Comparison of ENCODE assay signal across 9 mouse cellular contexts in the genomic region with DNA sequence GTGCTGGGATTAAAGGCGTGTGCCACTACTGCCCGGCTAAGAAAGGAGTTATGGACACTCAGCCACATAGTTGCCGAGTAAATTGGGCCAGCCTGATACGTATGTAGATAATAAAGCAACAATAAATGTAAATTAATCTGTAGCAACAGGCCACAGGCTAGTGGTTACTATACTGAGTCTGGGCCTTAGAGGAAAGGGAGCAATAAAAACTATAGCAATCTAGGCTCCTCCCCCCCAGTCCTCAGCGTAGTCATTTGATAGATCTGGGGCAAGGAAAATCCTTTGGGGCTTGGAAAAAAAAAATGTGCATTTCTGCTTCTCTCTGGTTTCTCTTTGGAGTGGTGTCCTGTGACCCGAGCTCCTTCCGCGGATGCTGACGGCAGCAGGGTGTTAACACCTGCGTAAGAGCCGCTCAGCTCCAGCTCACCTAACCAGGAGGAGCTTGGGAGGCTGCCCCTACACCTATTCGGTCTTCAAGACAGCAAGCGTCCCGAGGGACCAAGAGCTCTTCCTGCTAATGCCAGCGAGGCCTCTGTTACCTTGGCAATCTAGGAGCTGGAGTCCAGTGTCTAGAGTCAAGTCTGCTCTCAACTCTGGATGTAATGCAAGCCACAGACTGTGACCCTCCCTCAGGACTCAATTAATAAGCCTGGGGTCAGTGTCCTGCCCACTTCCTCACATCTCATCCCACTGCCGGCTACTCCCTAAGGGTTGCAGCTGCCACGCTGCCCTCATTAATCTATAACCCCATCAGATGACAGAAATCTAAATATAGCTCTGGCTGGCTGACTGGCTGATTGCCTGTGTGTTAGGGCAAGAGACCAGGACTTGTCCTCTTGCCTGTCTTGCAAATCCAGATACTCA. TPM values are rescaled to one million over a fixed set of nuclear protein-coding genes. Genes with fewer than 3 reads are reported as not detected.
DNase-seq lines count a peak whose midpoint lies in the region; ATAC-seq and TF ChIP-seq lines count a peak whose summit lies in the region.
"Had no signal": no experiment of that assay in that cellular context is flagged by ENCODE, and none has a peak within 500 bp of the region (broad histone marks: within the 10 kb centered on the region; RNA-seq: fewer than 3 reads in every experiment).

No protein-coding gene starts in this region.

- no peak for TF ChIP-seq CTCF in hindbrain, postnatal 0 days (IDR thresholded peaks at IDR 0.05; ENCODE audit: low read depth)

- no peaks in the 10 kb centered on the region for H3K27me3 ChIP-seq in heart, embryonic 11.5 days (ENCODE audit: control insufficient read depth, insufficient read depth, low read length)
- no peaks in the 10 kb centered on the region for H3K27me3 ChIP-seq in hindbrain, postnatal 0 days (ENCODE audit: insufficient read depth, low read length)
- no peaks in the 10 kb centered on the region for H3K27me3 ChIP-seq in forebrain, embryonic 15.5 days
- H3K27me3 ChIP-seq: embryonic facial prominence, embryonic 13.5 days had no signal

- 43% methylated on average over 17 of the region's 17 CpGs for WGBS in heart, embryonic 11.5 days (ENCODE audit: insufficient replicate concordance)
- WGBS in hindbrain, postnatal 0 days = 59% methylated on average over 17 of the region's 17 CpGs
- WGBS in forebrain, embryonic 15.5 days = 72% methylated on average over 17 of the region's 17 CpGs

- no peak overlapping the region for H3K4me3 ChIP-seq in heart, embryonic 11.5 days (ENCODE audit: low read depth, low read length)
- H3K4me3 ChIP-seq in hindbrain, postnatal 0 days (ENCODE audit: low read length) = no peak overlapping the region
- H3K4me3 ChIP-seq in forebrain, embryonic 15.5 days = no peak overlapping the region
- H3K4me3 ChIP-seq: embryonic facial prominence, embryonic 13.5 days had no signal

- H3K4me1 ChIP-seq in heart, embryonic 11.5 days (ENCODE audit: control insufficient read depth, insufficient read depth, low read length) = peaks cover 7% of the 10 kb centered on the region
- no peaks in the 10 kb centered on the region for H3K4me1 ChIP-seq in hindbrain, postnatal 0 days (ENCODE audit: insufficient read depth, low read length)
- no peaks in the 10 kb centered on the region for H3K4me1 ChIP-seq in forebrain, embryonic 15.5 days

- H3K4me2 ChIP-seq in heart, embryonic 11.5 days = peak overlapping the region; percentile 14; the same call in 1 of the 2 replicates
- H3K4me2 ChIP-seq in hindbrain, postnatal 0 days (ENCODE audit: low read depth, low read length) = no peak overlapping the region
- H3K4me2 ChIP-seq in forebrain, embryonic 15.5 days (replicated peaks) = no peak overlapping the region
- H3K4me2 ChIP-seq: embryonic facial prominence, embryonic 13.5 days had no signal

- no peak for DNase-seq in heart, postnatal 36 days
- peak; percentile 46 for DNase-seq in cerebellum, adult 9-11 months
- peak; percentile 32 for DNase-seq in hindbrain, postnatal 0 days (ENCODE audit: low spot score)
- DNase-seq in lung, adult 18-20 months = peak; percentile 36 to 56
- no peak for DNase-seq in layer of hippocampus, adult 11-12 months (ENCODE audit: low spot score)
- no peak for DNase-seq in layer of hippocampus, adult 9-10 months (ENCODE audit: low spot score)

- intact Hi-C loops in heart, postnatal 36 days (cut with DNase I) = no loop called here

- H3K9me3 ChIP-seq in heart, embryonic 11.5 days (replicated peaks; ENCODE audit: control insufficient read depth, low read length) = no peaks in the 10 kb centered on the region
- no peaks in the 10 kb centered on the region for H3K9me3 ChIP-seq in hindbrain, postnatal 0 days (ENCODE audit: low read length)
- no peaks in the 10 kb centered on the region for H3K9me3 ChIP-seq in forebrain, embryonic 15.5 days
- H3K9me3 ChIP-seq: embryonic facial prominence, embryonic 13.5 days had no signal

- H3K36me3 ChIP-seq in heart, embryonic 11.5 days (ENCODE audit: control insufficient read depth, insufficient read depth, low read length) = no peaks in the 10 kb centered on the region
- H3K36me3 ChIP-seq in hindbrain, postnatal 0 days (ENCODE audit: insufficient read depth, low read length) = no peaks in the 10 kb centered on the region
- H3K36me3 ChIP-seq in forebrain, embryonic 15.5 days = no peaks in the 10 kb centered on the region
- H3K36me3 ChIP-seq: embryonic facial prominence, embryonic 13.5 days had no signal

- peak; percentile 52 for ATAC-seq in heart, embryonic 11.5 days (replicated peaks; ENCODE audit: insufficient number of reproducible peaks, low FRiP score, low TSS enrichment)
- no peak for ATAC-seq in hindbrain, postnatal 0 days
- no peak for ATAC-seq in forebrain, embryonic 15.5 days (replicated peaks)

- no peak overlapping the region for H3K27ac ChIP-seq in heart, embryonic 11.5 days (ENCODE audit: low read depth, low read length)
- H3K27ac ChIP-seq in hindbrain, postnatal 0 days = no peak overlapping the region
- no peak overlapping the region for H3K27ac ChIP-seq in forebrain, embryonic 15.5 days (replicated peaks)
- H3K27ac ChIP-seq: embryonic facial prominence, embryonic 13.5 days had no signal

- H3K9ac ChIP-seq in heart, embryonic 11.5 days (ENCODE audit: low read depth, low read length) = no peak overlapping the region
- no peak overlapping the region for H3K9ac ChIP-seq in hindbrain, postnatal 0 days (replicated peaks; ENCODE audit: low read length)
- H3K9ac ChIP-seq in forebrain, embryonic 15.5 days (replicated peaks) = no peak overlapping the region
- H3K9ac ChIP-seq: embryonic facial prominence, embryonic 13.5 days had no signal

RNA-seq across cellular contexts. Expression of gene Scimp, which starts 9.6 kb away (rescaled TPM):
- 0.27 TPM in 1 of 2 replicates, not detected in the other for polyA plus RNA-seq in heart, embryonic 11.5 days (2014; fragmentation: Nextera tagmentation; extraction: Ambion mirVana)
- total RNA-seq in heart, postnatal 36 days (2021) = under 1 TPM; 0.47 to 0.89 TPM
- not detected in 2 replicates for total RNA-seq in hindbrain, postnatal 0 days (2014; rRNA removed)
- polyA plus RNA-seq in hindbrain, postnatal 0 days (2015; fragmentation: Nextera tagmentation; extraction: Ambion mirVana) = 0.14 TPM in 1 of 2 replicates, not detected in the other
- not detected in 2 replicates for polyA plus RNA-seq in forebrain, embryonic 15.5 days (2015; fragmentation: Nextera tagmentation; extraction: Ambion mirVana)

RNA-seq across cellular contexts. Expression of gene Rabep1, which starts 22.6 kb away (rescaled TPM):
- polyA plus RNA-seq in heart, embryonic 11.5 days (2014; fragmentation: Nextera tagmentation; extraction: Ambion mirVana) = 25.9 and 27.8 TPM in 2 replicates
- 10 to 100 TPM; 35.9 to 36.5 TPM for total RNA-seq in heart, postnatal 36 days (2021)
- 45.7 and 47.1 TPM in 2 replicates for total RNA-seq in hindbrain, postnatal 0 days (2014; rRNA removed)
- 101 and 104 TPM in 2 replicates for polyA plus RNA-seq in hindbrain, postnatal 0 days (2015; fragmentation: Nextera tagmentation; extraction: Ambion mirVana)
- polyA plus RNA-seq in forebrain, embryonic 15.5 days (2015; fragmentation: Nextera tagmentation; extraction: Ambion mirVana) = 85.1 and 87.4 TPM in 2 replicates

RNA-seq across cellular contexts. Expression of gene Zfp3, which starts 58.0 kb away (rescaled TPM):
- polyA plus RNA-seq in heart, embryonic 11.5 days (2014; fragmentation: Nextera tagmentation; extraction: Ambion mirVana) = 7.1 and 9.3 TPM in 2 replicates
- total RNA-seq in heart, postnatal 36 days (2021) = 1 to 10 TPM; 6.5 to 6.7 TPM
- total RNA-seq in hindbrain, postnatal 0 days (2014; rRNA removed) = 6.8 and 9.8 TPM in 2 replicates
- polyA plus RNA-seq in hindbrain, postnatal 0 days (2015; fragmentation: Nextera tagmentation; extraction: Ambion mirVana) = 10.2 and 11.2 TPM in 2 replicates
- 15.5 and 16.9 TPM in 2 replicates for polyA plus RNA-seq in forebrain, embryonic 15.5 days (2015; fragmentation: Nextera tagmentation; extraction: Ambion mirVana)

Comparison
In these comparisons a context has a peak if more than half of its experiments do, and no peak if none do; other contexts are left out.
1. DNase-seq: peak in cerebellum, adult 9-11 months (single experiment), hindbrain, postnatal 0 days (single experiment) and lung, adult 18-20 months (2 of 2); none in heart, postnatal 36 days (0 of 2), layer of hippocampus, adult 11-12 months (single experiment) and layer of hippocampus, adult 9-10 months (single experiment).